Mouse (Mus musculus) lung, postnatal 36 days (tissue): ENCODE data around the gene Arsg.

Experiments
- DNase-seq: peaks from one replicate; pipeline ENCODE4 v3.0.0; 2022; ENCODE audit warnings: mixed read lengths

The Arsg gene

GRCm38 (mm10) chr11:109546305-109547001, 73.3 kb downstream of the Arsg start:
- DNase-seq: peak; percentile 10

GRCm38 (mm10) chr11:109547652-109548051, 74.5 kb downstream of the Arsg start:
- no peak for DNase-seq

- DNase-seq: no peak
Observed at GRCm38 (mm10) chr11:109549599-109550290, 76.6 kb downstream of the Arsg start.

GRCm38 (mm10) chr11:109553921-109554320, 80.7 kb downstream of the Arsg start:
- no peak for DNase-seq

GRCm38 (mm10) chr11:109554443-109554842, 81.3 kb downstream of the Arsg start:
- peak; percentile 35 for DNase-seq

- DNase-seq: no peak
Observed at GRCm38 (mm10) chr11:109556130-109556529, 83.0 kb downstream of the Arsg start.

- no peak for DNase-seq
Observed at GRCm38 (mm10) chr11:109557419-109557818, 84.2 kb downstream of the Arsg start.

- peak; percentile 5 for DNase-seq
Observed at GRCm38 (mm10) chr11:109559241-109559640, 86.1 kb downstream of the Arsg start.

- DNase-seq: peak; percentile 85
Observed at GRCm38 (mm10) chr11:109560793-109561257, 87.7 kb downstream of the Arsg start.

GRCm38 (mm10) chr11:109561445-109561844, 88.3 kb downstream of the Arsg start:
- DNase-seq: no peak

- no peak for DNase-seq
Observed at GRCm38 (mm10) chr11:109563708-109564107, 90.5 kb downstream of the Arsg start.

GRCm38 (mm10) chr11:109564466-109565214, 91.5 kb downstream of the Arsg start:
- no peak for DNase-seq

- DNase-seq: no peak
Observed at GRCm38 (mm10) chr11:109569007-109569618, 95.9 kb downstream of the Arsg start.

- DNase-seq: no peak
Observed at GRCm38 (mm10) chr11:109569809-109570208, 96.6 kb downstream of the Arsg start.

- no peak for DNase-seq
Observed at GRCm38 (mm10) chr11:109572051-109572450, 98.9 kb downstream of the Arsg start.

- no peak for DNase-seq
Observed at GRCm38 (mm10) chr11:109574604-109575003, 101.4 kb downstream of the Arsg start.

- DNase-seq: no peak
Observed at GRCm38 (mm10) chr11:109575832-109576231, 102.7 kb downstream of the Arsg start.

- no peak for DNase-seq
Observed at GRCm38 (mm10) chr11:109578536-109578935, 105.4 kb downstream of the Arsg start.

GRCm38 (mm10) chr11:109579999-109580398, 106.8 kb downstream of the Arsg start:
- no peak for DNase-seq

GRCm38 (mm10) chr11:109583986-109584385, 110.8 kb downstream of the Arsg start:
- DNase-seq: no peak

GRCm38 (mm10) chr11:109584843-109585713, 111.9 kb downstream of the Arsg start:
- peak; percentile 84 for DNase-seq

GRCm38 (mm10) chr11:109586424-109586823, 113.2 kb downstream of the Arsg start:
- no peak for DNase-seq
